Mouse (Mus musculus) layer of hippocampus, adult 11-12 months (tissue): ENCODE data around the gene Traf3.
A peak's percentile ranks its signal among the peaks of the same experiment; 100 is the strongest.

Source experiments
- DNase-seq: peaks from one replicate; pipeline ENCODE4 v3.0.0; 2022; ENCODE audit warnings: low spot score

The Traf3 gene

GRCm38 (mm10) chr12:111263650-111264049 is 97.5 kb downstream of the Traf3 start:
- DNase-seq, result no peak

DNA sequence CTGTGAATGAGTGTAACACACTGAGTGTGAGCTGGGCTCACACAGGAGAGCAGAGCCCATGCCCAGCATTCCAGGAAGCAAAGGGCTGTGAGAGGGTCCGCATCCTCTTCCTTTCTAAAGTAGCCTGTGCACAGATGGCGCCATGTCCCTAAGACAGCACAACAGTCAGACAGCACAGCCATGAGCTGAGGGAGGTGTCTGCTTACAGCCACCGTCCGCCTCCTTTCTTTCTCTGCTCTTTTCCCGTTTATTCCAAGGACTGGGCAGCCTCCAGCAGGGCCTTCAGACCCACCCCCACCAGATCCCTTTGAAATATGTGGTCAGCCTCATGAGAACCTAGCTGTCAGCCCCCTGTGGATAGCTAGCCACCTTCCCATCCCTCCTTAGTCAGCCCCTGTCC is 99.0 kb downstream of the Traf3 start:
- DNase-seq, result no peak

- DNase-seq, result no peak
These were observed 100.4 kb downstream of the Traf3 start for GRCm38 (mm10) chr12:111266592-111266991.

DNA sequence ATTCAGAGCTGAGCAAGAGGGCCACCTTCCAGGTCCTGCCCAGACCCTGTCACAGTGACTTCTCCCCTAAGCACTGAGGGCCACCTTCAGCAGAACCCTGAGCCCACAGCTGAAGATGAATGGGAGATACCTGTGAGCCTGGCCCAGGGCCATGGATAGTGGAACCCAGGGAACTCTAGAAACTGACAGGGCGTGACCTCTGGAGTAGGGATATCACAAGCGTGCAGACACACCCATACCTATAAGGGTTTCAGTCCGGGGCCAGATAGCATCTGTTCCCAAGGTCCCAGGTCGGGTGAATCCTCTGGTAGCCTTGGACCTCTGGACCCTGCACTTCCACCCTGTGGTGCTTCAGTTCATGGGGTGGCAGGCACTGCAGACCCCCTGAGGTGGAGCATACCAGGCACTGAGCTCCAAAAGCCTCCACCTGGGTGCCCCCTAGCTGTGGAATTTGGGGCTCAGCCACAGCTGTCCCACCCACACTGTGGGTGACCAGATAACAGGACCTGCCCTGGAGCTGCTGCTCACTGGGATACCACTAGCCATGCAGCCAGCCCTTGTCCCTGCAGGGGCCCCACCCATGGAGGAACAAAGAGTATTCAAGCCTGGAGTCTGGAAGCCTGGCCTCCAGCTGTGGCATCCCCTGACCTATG is 101.6 kb downstream of the Traf3 start:
- no peak for DNase-seq

GRCm38 (mm10) chr12:111270629-111271277 is 104.6 kb downstream of the Traf3 start, which contains the start of gene Amn:
Gene Amn, plus strand, starts transcription at chr12:111271095.
- DNase-seq, result no peak

DNA sequence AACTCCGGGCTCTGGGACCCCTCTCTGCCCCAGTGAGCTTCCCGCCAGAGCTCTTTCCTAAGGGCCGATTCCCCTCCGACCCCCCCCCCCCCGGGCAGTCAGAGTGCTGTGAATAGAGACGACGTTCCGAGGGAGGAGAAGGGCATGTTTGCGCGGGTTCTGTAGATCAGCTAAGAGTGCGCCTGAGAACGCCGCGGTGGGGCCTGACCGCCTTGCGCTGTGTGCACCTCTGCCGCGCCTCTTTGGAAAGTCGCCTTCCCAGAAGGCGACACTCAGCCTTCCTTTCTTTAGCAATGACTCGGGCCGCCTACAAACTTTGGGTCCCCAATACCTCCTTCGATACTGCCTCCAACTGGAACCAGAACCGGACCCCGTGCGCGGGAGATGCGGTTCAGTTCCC is 105.2 kb downstream of the Traf3 start:
- no peak for DNase-seq

DNA sequence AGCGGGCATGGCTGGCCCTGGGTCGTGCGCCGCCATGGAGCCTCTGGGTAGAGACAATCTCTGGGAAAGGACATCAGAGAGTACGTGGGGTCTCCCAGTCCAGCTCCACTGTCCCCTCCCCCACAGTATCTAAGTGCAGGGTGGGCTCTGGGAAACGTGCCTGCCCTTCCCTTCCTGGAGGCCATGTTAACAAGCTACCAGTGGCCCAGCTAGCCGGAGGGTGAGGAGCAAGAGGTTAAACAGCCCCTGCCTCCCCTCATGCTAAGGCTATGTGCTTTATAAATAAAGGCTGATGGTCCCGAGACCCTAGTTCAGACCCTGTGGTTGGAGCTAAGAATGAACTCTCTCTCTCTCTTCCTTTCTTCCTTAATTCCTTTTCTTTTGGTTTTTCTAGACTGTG is 105.8 kb downstream of the Traf3 start:
- DNase-seq, result no peak

DNA sequence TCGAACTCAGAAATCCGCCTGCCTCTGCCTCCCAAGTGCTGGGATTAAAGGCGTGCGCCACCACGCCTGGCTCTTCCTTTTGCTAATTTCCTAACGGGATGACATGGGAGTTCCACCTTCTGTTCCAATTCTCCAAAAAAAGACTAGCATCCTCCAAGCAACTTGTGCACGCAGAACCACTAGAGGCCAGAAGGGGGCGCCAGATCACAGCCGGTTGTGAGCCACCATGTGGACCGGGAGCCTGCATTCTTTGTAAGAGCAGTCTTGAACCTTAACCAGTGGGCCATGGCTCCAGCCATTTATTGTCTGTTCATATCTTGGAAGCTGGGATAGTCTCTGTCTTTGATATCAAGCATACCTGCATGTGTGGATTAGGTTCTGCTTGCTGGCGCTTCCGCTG is 106.2 kb downstream of the Traf3 start:
- DNase-seq, result peak; percentile 89

DNA sequence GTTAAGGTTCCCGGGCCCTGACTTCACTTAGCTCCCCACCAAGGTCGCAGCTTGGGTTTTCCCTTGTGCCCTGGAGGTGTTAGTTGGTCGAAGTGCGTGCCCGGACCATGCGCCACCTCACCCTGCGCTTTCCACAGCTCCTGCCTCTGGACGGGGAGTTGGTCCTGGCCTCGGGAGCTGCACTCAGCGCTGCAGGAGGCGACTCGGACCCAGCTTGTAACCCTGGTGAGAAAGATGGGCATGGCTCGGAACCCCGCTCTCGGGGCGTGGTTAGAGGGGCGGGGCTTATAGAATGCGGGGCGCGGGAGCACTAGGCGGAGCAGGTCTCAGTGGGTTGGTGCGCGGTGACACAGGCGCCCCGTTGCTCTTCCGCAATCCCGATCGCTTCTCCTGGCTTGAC is 107.8 kb downstream of the Traf3 start:
- DNase-seq, result no peak

- no peak for DNase-seq
These were observed 108.4 kb downstream of the Traf3 start for GRCm38 (mm10) chr12:111274447-111275149.

DNA sequence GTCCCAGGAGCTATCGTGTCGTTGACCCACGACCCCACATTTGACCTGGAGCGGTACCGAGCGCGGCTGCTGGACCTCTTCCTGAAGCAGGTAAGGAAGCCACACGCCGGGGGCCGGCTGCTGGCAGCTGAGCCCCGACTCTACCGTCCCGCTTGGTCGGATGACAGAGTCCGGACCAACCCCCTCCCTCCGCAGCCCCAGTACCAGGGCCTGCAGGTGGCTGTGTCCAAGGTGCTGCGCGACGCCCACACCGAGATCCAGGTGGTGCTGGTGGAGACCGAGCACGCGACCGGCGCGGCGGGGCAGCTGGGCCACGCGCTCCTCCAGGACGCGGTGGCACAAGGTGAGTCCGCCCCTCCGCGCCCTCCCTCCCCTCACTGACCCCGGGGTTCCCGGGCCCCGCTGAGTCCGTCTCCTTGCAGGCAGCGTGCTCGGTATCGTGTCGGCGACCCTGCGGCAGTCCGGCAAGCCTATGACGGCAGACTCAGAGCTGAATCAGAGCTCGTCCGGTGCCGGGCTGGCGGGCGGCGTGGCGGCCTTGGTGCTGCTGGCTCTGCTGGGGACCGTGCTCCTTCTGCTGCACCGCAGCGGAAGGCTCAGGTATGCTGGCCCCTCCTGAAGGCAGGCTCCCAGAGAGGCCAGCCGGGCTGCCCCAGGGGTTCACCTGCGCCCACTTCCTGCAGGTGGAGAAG is 109.1 kb downstream of the Traf3 start:
- no peak for DNase-seq

DNA sequence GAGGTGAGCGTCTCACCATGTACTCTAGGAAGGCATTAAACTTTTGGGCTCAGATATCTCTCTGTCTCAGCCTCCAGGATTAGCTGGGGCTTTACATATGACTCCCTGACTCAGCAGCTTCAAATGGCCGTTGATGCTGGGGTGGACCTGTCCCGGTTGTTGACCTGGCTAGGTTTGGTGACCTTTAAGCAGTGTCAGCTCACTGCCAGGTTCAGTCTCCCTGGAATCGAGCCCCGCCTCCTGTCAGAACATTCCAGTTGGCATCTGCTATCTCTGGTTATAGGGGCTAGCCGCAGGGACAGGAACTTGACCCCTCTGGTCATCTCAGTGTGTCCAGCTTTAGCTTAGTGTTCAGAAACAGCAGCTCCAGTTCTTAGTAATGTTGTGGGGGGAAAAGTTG is 110.2 kb downstream of the Traf3 start:
- DNase-seq, result no peak

DNA sequence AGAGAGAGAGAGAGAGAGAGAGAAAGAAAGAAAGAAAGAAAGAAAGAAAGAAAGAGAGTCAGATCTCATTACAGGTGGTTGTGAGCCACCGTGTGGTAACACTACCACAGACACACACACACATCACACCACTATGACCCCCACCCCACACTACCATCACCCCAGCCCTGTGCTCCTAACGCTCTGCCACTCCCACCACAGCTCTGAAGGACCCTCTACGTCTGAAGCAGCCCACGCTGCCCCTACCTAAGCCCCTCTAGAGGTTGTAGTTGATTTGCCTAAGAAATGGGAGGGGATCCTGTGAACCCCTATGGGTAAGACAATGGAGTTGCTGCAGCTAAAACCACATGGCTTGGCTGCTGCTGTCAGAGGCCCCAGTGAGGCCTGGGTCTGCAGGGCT is 117.4 kb downstream of the Traf3 start:
- DNase-seq, result no peak

- no peak for DNase-seq
These were observed 118.4 kb downstream of the Traf3 start for GRCm38 (mm10) chr12:111284532-111284931.

DNA sequence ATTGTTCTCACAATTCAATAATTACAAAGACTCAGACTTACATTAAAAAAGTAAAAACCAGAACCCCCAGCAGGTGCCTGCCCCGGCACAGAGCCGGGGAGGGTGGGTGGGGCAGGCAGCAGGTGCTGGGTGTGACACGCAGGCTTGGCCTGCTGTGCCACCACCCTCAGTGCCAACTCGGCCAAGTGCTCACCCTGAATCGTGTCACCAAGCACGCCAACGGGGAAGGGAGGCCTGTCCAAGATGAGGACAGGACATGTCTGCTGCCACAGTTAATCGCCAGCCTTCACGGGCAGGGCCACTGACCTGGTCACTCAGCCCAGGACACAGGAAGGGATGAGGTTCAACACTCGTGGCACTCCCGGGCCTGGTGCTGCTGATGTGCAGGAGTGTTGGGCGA is 126.9 kb downstream of the Traf3 start:
- no peak for DNase-seq

- no peak for DNase-seq
These were observed 135.3 kb downstream of the Traf3 start for GRCm38 (mm10) chr12:111301322-111302017.

DNA sequence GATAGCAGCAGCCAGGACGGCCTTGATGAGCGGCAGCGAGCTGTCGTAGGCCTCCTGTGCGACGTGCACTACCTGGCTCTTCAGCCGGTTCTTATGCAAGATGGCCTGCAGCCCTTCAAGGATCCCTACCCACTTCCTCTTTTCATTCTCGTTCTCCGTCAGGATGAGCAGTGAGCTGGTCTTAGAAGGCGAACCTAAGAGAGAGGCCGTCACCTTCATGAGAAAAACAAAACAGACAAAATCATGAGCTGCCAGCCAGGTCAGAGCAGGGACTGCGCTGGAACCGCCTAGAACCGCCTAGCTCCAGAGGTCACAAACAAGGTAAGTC is 135.8 kb downstream of the Traf3 start:
- no peak for DNase-seq

DNA sequence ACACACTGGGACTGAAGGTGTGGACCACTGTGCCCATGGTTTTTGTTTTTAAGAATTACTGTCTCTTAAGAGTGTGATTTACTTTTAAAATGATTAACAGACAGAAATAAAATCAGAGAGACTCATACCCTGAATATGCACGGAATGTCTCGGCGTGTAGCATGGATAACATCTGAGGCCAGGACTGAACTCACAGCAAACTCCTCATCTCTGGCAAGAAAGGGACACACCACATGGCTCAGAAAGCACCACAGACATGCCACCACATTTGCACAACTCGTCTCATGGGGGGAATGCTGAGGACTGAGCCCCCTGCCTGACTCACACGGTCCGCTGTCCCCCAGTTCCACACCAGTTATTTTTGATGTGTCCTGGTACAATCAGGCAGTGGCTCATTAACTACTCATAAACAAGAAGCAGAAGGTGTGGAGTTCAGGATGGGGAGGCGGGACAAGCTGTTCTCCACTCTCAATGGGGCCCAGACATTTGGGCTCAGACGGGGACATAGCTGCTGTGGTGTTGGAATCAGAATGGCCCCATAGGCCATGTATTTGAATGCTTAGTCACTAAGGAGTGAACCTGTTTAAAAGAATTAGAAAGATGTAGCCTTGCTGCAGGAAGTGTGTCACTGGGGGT is 137.7 kb downstream of the Traf3 start:
- DNase-seq, result no peak

DNA sequence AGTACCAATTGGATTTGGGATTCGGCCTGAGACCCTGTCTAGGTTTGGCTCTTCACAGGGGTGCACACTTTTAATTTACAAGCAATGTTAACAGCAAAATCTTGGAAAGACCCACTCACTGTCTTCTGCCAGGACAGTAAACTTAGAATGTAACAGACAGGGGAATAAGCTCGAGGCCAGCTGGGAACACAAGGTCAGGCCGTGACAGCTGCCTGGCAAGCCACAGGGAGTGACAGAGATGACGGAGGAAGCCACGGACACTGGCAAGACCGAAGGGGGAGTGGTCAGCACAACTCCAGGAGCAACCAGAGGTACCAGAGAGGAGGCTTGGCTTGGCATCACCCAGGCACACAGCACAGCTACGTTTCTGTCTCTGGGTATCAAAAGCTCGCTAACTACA is 140.7 kb downstream of the Traf3 start:
- no peak for DNase-seq

GRCm38 (mm10) chr12:111309256-111309655 is 143.1 kb downstream of the Traf3 start:
- DNase-seq, result no peak

GRCm38 (mm10) chr12:111309931-111310330 is 143.8 kb downstream of the Traf3 start:
- DNase-seq, result no peak

- no peak for DNase-seq
These were observed 145.6 kb downstream of the Traf3 start for GRCm38 (mm10) chr12:111311775-111312174.
